Mouse (Mus musculus) kidney, postnatal 4 days (tissue): ENCODE measurements at regions not wholly inside any gene's neighbourhood (a gene's known extent, or its start where the extent isn't known, plus 50 kb on each side); places are given as distances from the start of the nearest gene placed in this dataset.
A peak's percentile ranks its signal among the peaks of the same experiment; 100 is the strongest.
"Not testable (repeated sequence)": the region's sequence is repeated elsewhere in the genome, so short reads cannot be mapped to it uniquely, and the experiment has no call there.

ENCODE experiments used
- DNase-seq, 2 experiments: peaks; one replicate each; pipeline ENCODE4 v3.0.0; 2021; ENCODE audit warnings: mixed read lengths in 2 of 2

- peak; percentile 36 to 37 for DNase-seq
Measured at GRCm38 (mm10) chr15:92994191-92994671, 280.7 kb downstream of the Gxylt1 start.

GRCm38 (mm10) chr15:92993538-92994190 is 281.3 kb downstream of the Gxylt1 start:
- DNase-seq: no peak

GRCm38 (mm10) chr15:92975774-92976173 is 299.2 kb downstream of the Gxylt1 start:
- DNase-seq: no peak

- no peak for DNase-seq
Measured at GRCm38 (mm10) chr15:92974931-92975330, 300.0 kb downstream of the Gxylt1 start.

GRCm38 (mm10) chr15:92973651-92974229 is 301.2 kb downstream of the Gxylt1 start:
- peak in 1 of 2 experiments; percentile 10 for DNase-seq

GRCm38 (mm10) chr15:92965556-92965955 is 309.4 kb downstream of the Gxylt1 start:
- DNase-seq: no peak

GRCm38 (mm10) chr15:92964901-92965300 is 310.1 kb downstream of the Gxylt1 start:
- no peak for DNase-seq

GRCm38 (mm10) chr15:92964131-92964530 is 310.8 kb downstream of the Gxylt1 start:
- DNase-seq: no peak

- DNase-seq: not testable (repeated sequence)
Measured at GRCm38 (mm10) chr15:92950912-92951311, 324.1 kb downstream of the Gxylt1 start.

- DNase-seq: no peak
Measured at GRCm38 (mm10) chr15:92946216-92946615, 328.8 kb downstream of the Gxylt1 start.

- DNase-seq: no peak
Measured at GRCm38 (mm10) chr15:92903821-92904220, 371.2 kb downstream of the Gxylt1 start.

- DNase-seq: no peak
Measured at GRCm38 (mm10) chr15:92897277-92897676, 377.7 kb downstream of the Gxylt1 start.

GRCm38 (mm10) chr15:92895836-92896235 is 379.1 kb downstream of the Gxylt1 start:
- peak in 1 of 2 experiments; percentile 10 for DNase-seq

- no peak for DNase-seq
Measured at GRCm38 (mm10) chr15:92876438-92876837, 398.5 kb downstream of the Gxylt1 start.

GRCm38 (mm10) chr15:92864106-92864505 is 410.9 kb downstream of the Gxylt1 start:
- DNase-seq: no peak

GRCm38 (mm10) chr15:92850854-92851253 is 424.1 kb downstream of the Gxylt1 start:
- DNase-seq: no peak

- DNase-seq: no peak
Measured at GRCm38 (mm10) chr15:92840035-92840434, 434.9 kb downstream of the Gxylt1 start.

- DNase-seq: no peak
Measured at GRCm38 (mm10) chr15:92839611-92840010, 435.4 kb downstream of the Gxylt1 start.

GRCm38 (mm10) chr15:92826136-92826535 is 429.5 kb downstream of the Pdzrn4 start:
- DNase-seq: no peak
